Mouse (Mus musculus): ENCODE measurements around the gene Limch1. TPM values are rescaled to one million over a fixed set of nuclear protein-coding genes. Genes with fewer than 3 reads are reported as not detected.

The Limch1 gene
- total RNA-seq, 2 experiments from 2014 or later: 117 TPM

GRCm38 (mm10) chr5:66993076-66993475, 247.4 kb downstream of the Limch1 start:
- intact Hi-C loops (cut with DNase I; ENCODE audit: low total_unique reads): no loop called here
- DNase-seq: no peak

- intact Hi-C loops (cut with DNase I; ENCODE audit: low total_unique reads): loop anchor here (5.0 kb wide), 1 partner anchor 299 kb away; no protein-coding TSS in a partner anchor
- DNase-seq: no peak
Observed at GRCm38 (mm10) chr5:66996124-66996523, 250.5 kb downstream of the Limch1 start.

GRCm38 (mm10) chr5:66996886-66997599, 251.4 kb downstream of the Limch1 start:
- DNase-seq: peak; percentile 86
- intact Hi-C loops (cut with DNase I; ENCODE audit: low total_unique reads): loop anchor here (5.0 kb wide), 1 partner anchor 300 kb away; no protein-coding TSS in a partner anchor

- intact Hi-C loops (cut with DNase I; ENCODE audit: low total_unique reads): loop anchor here (5.0 kb wide), 1 partner anchor 300 kb away; no protein-coding TSS in a partner anchor
Observed at GRCm38 (mm10) chr5:66997600-66997930, 251.9 kb downstream of the Limch1 start.

GRCm38 (mm10) chr5:66998341-66998740, 252.7 kb downstream of the Limch1 start:
- intact Hi-C loops (cut with DNase I; ENCODE audit: low total_unique reads): loop anchor here (5.0 kb wide), 1 partner anchor 301 kb away; no protein-coding TSS in a partner anchor
- DNase-seq: no peak

More at GRCm38 (mm10) chr5:66997600-66997930, 251.9 kb downstream of the Limch1 start:
- no peak for DNase-seq

- intact Hi-C loops (cut with DNase I; ENCODE audit: low total_unique reads): no loop called here
- DNase-seq: no peak
Observed at GRCm38 (mm10) chr5:67002346-67002745, 256.7 kb downstream of the Limch1 start.

GRCm38 (mm10) chr5:67004619-67005018, 259.0 kb downstream of the Limch1 start:
- intact Hi-C loops (cut with DNase I; ENCODE audit: low total_unique reads): no loop called here
- no peak for DNase-seq

GRCm38 (mm10) chr5:67011043-67011870, 265.6 kb downstream of the Limch1 start:
- peak; percentile 70 for DNase-seq
- intact Hi-C loops (cut with DNase I; ENCODE audit: low total_unique reads): no loop called here

GRCm38 (mm10) chr5:67011985-67012384, 266.4 kb downstream of the Limch1 start:
- DNase-seq: no peak
- intact Hi-C loops (cut with DNase I; ENCODE audit: low total_unique reads): no loop called here

- intact Hi-C loops (cut with DNase I; ENCODE audit: low total_unique reads): no loop called here
- no peak for DNase-seq
Observed at GRCm38 (mm10) chr5:67013926-67014325, 268.3 kb downstream of the Limch1 start.

GRCm38 (mm10) chr5:67016450-67016849, 270.8 kb downstream of the Limch1 start:
- DNase-seq: peak; percentile 61
- intact Hi-C loops (cut with DNase I; ENCODE audit: low total_unique reads): loop anchor here (5.0 kb wide), 1 partner anchor 319 kb away; no protein-coding TSS in a partner anchor

GRCm38 (mm10) chr5:67024459-67025050, 278.9 kb downstream of the Limch1 start:
- intact Hi-C loops (cut with DNase I; ENCODE audit: low total_unique reads): no loop called here
- DNase-seq: no peak

GRCm38 (mm10) chr5:67025095-67025494, 279.5 kb downstream of the Limch1 start:
- intact Hi-C loops (cut with DNase I; ENCODE audit: low total_unique reads): no loop called here
- DNase-seq: no peak

GRCm38 (mm10) chr5:67025581-67025980, 280.0 kb downstream of the Limch1 start:
- intact Hi-C loops (cut with DNase I; ENCODE audit: low total_unique reads): no loop called here
- DNase-seq: no peak

- DNase-seq: no peak
- intact Hi-C loops (cut with DNase I; ENCODE audit: low total_unique reads): no loop called here
Observed at GRCm38 (mm10) chr5:67028786-67029185, 283.2 kb downstream of the Limch1 start.

GRCm38 (mm10) chr5:67029946-67030345, 284.3 kb downstream of the Limch1 start:
- intact Hi-C loops (cut with DNase I; ENCODE audit: low total_unique reads): no loop called here
- no peak for DNase-seq

GRCm38 (mm10) chr5:67032601-67033000, 287.0 kb downstream of the Limch1 start:
- no peak for DNase-seq
- intact Hi-C loops (cut with DNase I; ENCODE audit: low total_unique reads): no loop called here

- intact Hi-C loops (cut with DNase I; ENCODE audit: low total_unique reads): no loop called here
- no peak for DNase-seq
Observed at GRCm38 (mm10) chr5:67043932-67044331, 298.3 kb downstream of the Limch1 start.

- no peak for DNase-seq
- intact Hi-C loops (cut with DNase I; ENCODE audit: low total_unique reads): loop anchor here (5.0 kb wide), 1 partner anchor 184 kb away; no protein-coding TSS in a partner anchor
Observed at GRCm38 (mm10) chr5:67048003-67048402, 302.4 kb downstream of the Limch1 start.

- intact Hi-C loops (cut with DNase I; ENCODE audit: low total_unique reads): no loop called here
- DNase-seq: no peak
Observed at GRCm38 (mm10) chr5:67057803-67058202, 312.2 kb downstream of the Limch1 start.
